Mouse (Mus musculus) embryonic facial prominence, embryonic 10.5 days (tissue): ENCODE measurements around the gene Anxa7. TPM values are rescaled to one million over a fixed set of nuclear protein-coding genes. Genes with fewer than 3 reads are reported as not detected.

ENCODE experiments used
- DNase-seq: peaks from one replicate; pipeline ENCODE4 v3.0.0-alpha.2; 2017; ENCODE audit warnings: low spot score
- H3K27ac ChIP-seq: fragments of 300-500 bp; sonication (generic); replicated peaks from 2 replicates; pipeline ENCODE4 v1.5.1; 2016; ENCODE audit warnings: mild to moderate bottlenecking
- H3K27me3 ChIP-seq: fragments of 300-500 bp; sonication (generic); replicated peaks from 2 replicates; pipeline ENCODE4 v1.6.1; 2016; ENCODE audit warnings: low read depth, mild to moderate bottlenecking; ENCODE audit not compliant: poor library complexity, severe bottlenecking
- H3K36me3 ChIP-seq: fragments of 300-500 bp; sonication (generic); replicated peaks from 2 replicates; pipeline ENCODE4 v1.6.1; 2016; ENCODE audit warnings: mild to moderate bottlenecking, moderate library complexity
- H3K4me1 ChIP-seq: fragments of 300-500 bp; sonication (generic); 2 replicates; pipeline ENCODE4 v1.6.1; 2016
- H3K4me3 ChIP-seq: fragments of 300-500 bp; sonication (generic); 2 replicates; pipeline ENCODE4 v1.5.1; 2016; ENCODE audit warnings: mild to moderate bottlenecking, moderate library complexity
- H3K9me3 ChIP-seq: fragments of 300-500 bp; sonication (generic); 2 replicates; pipeline ENCODE4 v1.6.1; 2016; ENCODE audit warnings: mild to moderate bottlenecking
- WGBS: fragments of 180-500 bp; shearing (Covaris S2); methylation state at CpG from one replicate; pipeline ENCODE4 v1.1.7; 2016; 5-methylcytosine and 5-hydroxymethylcytosine counted together
- polyA plus RNA-seq: library from polyadenylated mRNA; unstranded; fragments of >200 nt; fragmentation: Nextera tagmentation; extraction: Ambion mirVana; gene quantifications from 2 replicates; pipeline ENCODE4 v1.2.1, GENCODE M21; 2016

Anxa7 gene
- polyA plus RNA-seq, 1 experiment from 2014 or later, result 27.0 TPM

- Histone ChIP-seq H3K27me3 (no peaks in the 10 kb centered on the region; the same call in 1 of the 2 replicates), H3K9me3 (no peaks in the 10 kb centered on the region), H3K36me3 (peaks cover 3% of the 10 kb centered on the region), H3K4me1 (peaks cover 52% of the 10 kb centered on the region), H3K27ac (peak overlapping the region; percentile 31; the same call in 1 of the 2 replicates), H3K4me3 (peak overlapping the region; percentile 81)
- no peak for DNase-seq
- WGBS, result 52% methylated on average over 3 of the region's 3 CpGs
These were observed 1.5 kb downstream of the Anxa7 start for GRCm38 (mm10) chr14:20478385-20478784.

- WGBS, result 29% methylated on average over 4 of the region's 4 CpGs
- Histone ChIP-seq H3K4me1 (peaks cover 52% of the 10 kb centered on the region), H3K27me3 (no peaks in the 10 kb centered on the region; the same call in 1 of the 2 replicates), H3K4me3 (no peak overlapping the region), H3K9me3 (no peaks in the 10 kb centered on the region), H3K27ac (no peak overlapping the region), H3K36me3 (no peaks in the 10 kb centered on the region; the same call in 1 of the 2 replicates)
- DNase-seq, result peak; percentile 39
These were observed 2.5 kb downstream of the Anxa7 start for GRCm38 (mm10) chr14:20477261-20478025.

- 74% methylated on average over 14 of the region's 14 CpGs for WGBS
- H3K27ac ChIP-seq, result no peak overlapping the region
- H3K27me3 ChIP-seq, result no peaks in the 10 kb centered on the region
- no peaks in the 10 kb centered on the region for H3K4me1 ChIP-seq
- peaks cover 74% of the 10 kb centered on the region for H3K36me3 ChIP-seq
- no peak overlapping the region for H3K4me3 ChIP-seq
- DNase-seq, result peak; percentile 17
- no peaks in the 10 kb centered on the region for H3K9me3 ChIP-seq
These were observed 19.7 kb downstream of the Anxa7 start for GRCm38 (mm10) chr14:20460216-20460615.

- Histone ChIP-seq H3K4me1 (no peaks in the 10 kb centered on the region), H3K9me3 (no peaks in the 10 kb centered on the region), H3K4me3 (no peak overlapping the region), H3K27me3 (no peaks in the 10 kb centered on the region), H3K36me3 (peaks cover 59% of the 10 kb centered on the region), H3K27ac (no peak overlapping the region)
- no peak for DNase-seq
- WGBS, result 96% methylated on average over 9 of the region's 9 CpGs
These were observed 21.6 kb downstream of the Anxa7 start for GRCm38 (mm10) chr14:20458378-20458777.

GRCm38 (mm10) chr14:20452929-20453328 is 27.0 kb downstream of the Anxa7 start:
- H3K36me3 ChIP-seq, result peaks cover 18% of the 10 kb centered on the region
- H3K4me1 ChIP-seq, result peaks cover 8% of the 10 kb centered on the region
- 91% methylated on average over 5 of the region's 5 CpGs for WGBS

GRCm38 (mm10) chr14:20451765-20452331 is 28.1 kb downstream of the Anxa7 start, which contains the start of gene Cfap70:
Gene Cfap70 (minus strand): TSS chr14:20452226.
- Histone ChIP-seq H3K27me3 (no peaks in the 10 kb centered on the region), H3K9me3 (no peaks in the 10 kb centered on the region), H3K27ac (peak within 1 kb of the TSS; percentile 5; the same call in 1 of the 2 replicates), H3K4me1 (peaks cover 8% of the 10 kb centered on the region), H3K36me3 (peaks cover 11% of the 10 kb centered on the region), H3K4me3 (peak within 1 kb of the TSS; percentile 55)
- 3% methylated on average over 15 of the region's 15 CpGs for WGBS
- peak; percentile 75 for DNase-seq

More at GRCm38 (mm10) chr14:20452929-20453328, 27.0 kb downstream of the Anxa7 start:
- H3K27ac ChIP-seq, result no peak overlapping the region
- no peak overlapping the region for H3K4me3 ChIP-seq
- H3K9me3 ChIP-seq, result no peaks in the 10 kb centered on the region
- H3K27me3 ChIP-seq, result no peaks in the 10 kb centered on the region
- no peak for DNase-seq

- peak overlapping the region; percentile 5; the same call in 1 of the 2 replicates for H3K27ac ChIP-seq
- no peaks in the 10 kb centered on the region for H3K9me3 ChIP-seq
- H3K4me3 ChIP-seq, result peak overlapping the region; percentile 55
- H3K4me1 ChIP-seq, result peaks cover 8% of the 10 kb centered on the region
- WGBS, result 19% methylated on average over 2 of the region's 2 CpGs
- DNase-seq, result no peak
- H3K36me3 ChIP-seq, result peaks cover 6% of the 10 kb centered on the region
- H3K27me3 ChIP-seq, result no peaks in the 10 kb centered on the region
These were observed 28.6 kb downstream of the Anxa7 start for GRCm38 (mm10) chr14:20451302-20451701.

- peaks cover 12% of the 10 kb centered on the region for H3K4me1 ChIP-seq
- no peaks in the 10 kb centered on the region for H3K9me3 ChIP-seq
- H3K27me3 ChIP-seq, result no peaks in the 10 kb centered on the region
- H3K36me3 ChIP-seq, result no peaks in the 10 kb centered on the region
- no peak overlapping the region for H3K4me3 ChIP-seq
- no peak for DNase-seq
- H3K27ac ChIP-seq, result no peak overlapping the region
- 68% methylated on average over 12 of the region's 12 CpGs for WGBS
These were observed 32.7 kb downstream of the Anxa7 start for GRCm38 (mm10) chr14:20447209-20447608.

GRCm38 (mm10) chr14:20442252-20442651 is 37.7 kb downstream of the Anxa7 start:
- WGBS, result 67% methylated on average over 17 of the region's 17 CpGs
- Histone ChIP-seq H3K9me3 (no peaks in the 10 kb centered on the region), H3K36me3 (no peaks in the 10 kb centered on the region), H3K27ac (no peak overlapping the region), H3K27me3 (no peaks in the 10 kb centered on the region), H3K4me3 (no peak overlapping the region), H3K4me1 (peaks cover 6% of the 10 kb centered on the region)
- DNase-seq, result peak; percentile 14

GRCm38 (mm10) chr14:20436976-20437375 is 43.0 kb downstream of the Anxa7 start:
- no peaks in the 10 kb centered on the region for H3K36me3 ChIP-seq
- no peak overlapping the region for H3K4me3 ChIP-seq
- WGBS, result 75% methylated on average over 6 of the region's 6 CpGs
- no peaks in the 10 kb centered on the region for H3K27me3 ChIP-seq
- peaks cover under 1% of the 10 kb centered on the region; the same call in 1 of the 2 replicates for H3K4me1 ChIP-seq
- H3K27ac ChIP-seq, result no peak overlapping the region
- H3K9me3 ChIP-seq, result no peaks in the 10 kb centered on the region
- no peak for DNase-seq

- Histone ChIP-seq H3K4me1 (no peaks in the 10 kb centered on the region), H3K36me3 (no peaks in the 10 kb centered on the region), H3K27me3 (no peaks in the 10 kb centered on the region), H3K4me3 (no peak overlapping the region), H3K27ac (no peak overlapping the region), H3K9me3 (no peaks in the 10 kb centered on the region)
- no peak for DNase-seq
- WGBS, result 84% methylated on average over 4 of the region's 4 CpGs
These were observed 47.5 kb downstream of the Anxa7 start for GRCm38 (mm10) chr14:20432420-20432819.

GRCm38 (mm10) chr14:20431726-20432125 is 48.2 kb downstream of the Anxa7 start:
- Histone ChIP-seq H3K4me1 (no peaks in the 10 kb centered on the region), H3K27ac (no peak overlapping the region), H3K36me3 (no peaks in the 10 kb centered on the region), H3K4me3 (no peak overlapping the region), H3K9me3 (no peaks in the 10 kb centered on the region), H3K27me3 (no peaks in the 10 kb centered on the region)
- 81% methylated on average over 6 of the region's 6 CpGs for WGBS
- no peak for DNase-seq

GRCm38 (mm10) chr14:20429833-20430232 is 50.1 kb downstream of the Anxa7 start:
- no peaks in the 10 kb centered on the region for H3K9me3 ChIP-seq
- H3K4me1 ChIP-seq, result no peaks in the 10 kb centered on the region
- 58% methylated on average over 1 of the region's 1 CpGs for WGBS
- H3K36me3 ChIP-seq, result no peaks in the 10 kb centered on the region
- H3K27ac ChIP-seq, result no peak overlapping the region
- no peaks in the 10 kb centered on the region for H3K27me3 ChIP-seq
- DNase-seq, result no peak
- H3K4me3 ChIP-seq, result no peak overlapping the region
